Mouse (Mus musculus): ENCODE measurements around the gene P2ry1.

DNA sequence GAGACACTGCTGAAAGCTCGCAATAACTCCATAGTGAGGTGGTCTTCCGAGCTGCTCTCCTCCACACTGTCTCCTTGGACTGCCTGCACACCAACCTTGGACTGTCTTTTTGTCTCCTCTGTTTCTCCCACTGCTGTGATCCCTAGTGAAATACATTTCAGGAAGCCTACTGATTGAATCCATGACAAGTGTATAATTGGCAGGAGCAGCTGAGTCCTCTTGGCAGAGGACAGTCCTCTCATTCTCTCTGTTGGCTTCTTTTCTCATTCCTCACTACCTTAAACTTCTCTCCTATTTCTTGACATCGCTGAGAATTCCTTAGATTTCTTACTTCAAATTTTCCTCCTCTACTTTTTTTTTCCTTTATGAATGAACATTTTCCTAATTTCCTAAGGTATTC is 4.5 kb upstream of the P2ry1 start:
- TF ChIP-seq CTCF (IDR thresholded peaks at IDR 0.05; ENCODE audit: insufficient read depth, low read depth, low read length) (no peak), POLR2A (IDR thresholded peaks at IDR 0.05; ENCODE audit: insufficient read depth, low read depth, low read length) (no peak)

All from olfactory bulb, adult 2 months (tissue).